Mouse (Mus musculus) left cerebral cortex, adult 2 months (tissue): ENCODE data around the gene Podxl. TPM values are rescaled to one million over a fixed set of nuclear protein-coding genes. Genes with fewer than 3 reads are reported as not detected.

Source experiments
- DNase-seq, 2 experiments: peaks; one replicate each; pipeline ENCODE4 v3.0.0; 2021 to 2022; ENCODE audit warnings: low spot score in 2 of 2, mixed read lengths in 1 of 2; ENCODE audit errors: extremely low spot score in 1 of 2
- H3K27ac ChIP-seq: fragments of 200-600 bp; 2 replicates; pipeline ENCODE4 v1.8.1; 2022
- H3K4me3 ChIP-seq: fragments of 200-600 bp; 2 replicates; pipeline ENCODE4 v1.8.1; 2022
- CTCF ChIP-seq: fragments of 200-600 bp; IDR thresholded peaks from 2 replicates; pipeline ENCODE4 v1.8.1; 2022; ENCODE audit warnings: antibody characterized with exemption, mild to moderate bottlenecking, moderate library complexity
- intact Hi-C: fragments of 180-260 bp; cut with DNase I; formaldehyde crosslinking; loops from one replicate; pipeline ENCODE4 v1.15.1; 2025
- total RNA-seq, 2 experiments: library from RNA; stranded (reverse); gene quantifications; 2 replicates each; pipeline ENCODE4 v1.2.3; 2021

Podxl gene
- total RNA-seq, 2 experiments from 2014 or later: 20.2 to 23.2 TPM

GRCm38 (mm10) chr6:31534705-31535104 is 29.1 kb downstream of the Podxl start:
- TF ChIP-seq CTCF: no peak
- intact Hi-C loops: no loop called here
- H3K27ac ChIP-seq: no peak overlapping the region
- no peak for DNase-seq
- H3K4me3 ChIP-seq: no peak overlapping the region

GRCm38 (mm10) chr6:31531880-31532279 is 31.9 kb downstream of the Podxl start:
- no peak for TF ChIP-seq CTCF

GRCm38 (mm10) chr6:31528339-31528738 is 35.4 kb downstream of the Podxl start:
- no peak for TF ChIP-seq CTCF
- intact Hi-C loops: loop anchor here (1.0 kb wide), 1 partner anchor 111 kb away; no protein-coding TSS in a partner anchor
- Histone ChIP-seq H3K4me3 (no peak overlapping the region), H3K27ac (no peak overlapping the region)
- no peak for DNase-seq

More at GRCm38 (mm10) chr6:31531880-31532279, 31.9 kb downstream of the Podxl start:
- intact Hi-C loops: no loop called here
- no peak overlapping the region for H3K27ac ChIP-seq
- no peak overlapping the region for H3K4me3 ChIP-seq
- no peak for DNase-seq

- Histone ChIP-seq H3K27ac (no peak overlapping the region), H3K4me3 (no peak overlapping the region)
- peak; percentile 66 to 77 for DNase-seq
- TF ChIP-seq CTCF: peak; percentile 58
- intact Hi-C loops: loop anchor here (1.0 kb wide), 1 partner anchor 111 kb away; no protein-coding TSS in a partner anchor
Measured at GRCm38 (mm10) chr6:31527897-31528296, 35.9 kb downstream of the Podxl start.

GRCm38 (mm10) chr6:31526929-31527328 is 36.9 kb downstream of the Podxl start:
- H3K27ac ChIP-seq: no peak overlapping the region
- no peak for DNase-seq
- no peak for TF ChIP-seq CTCF
- intact Hi-C loops: no loop called here
- no peak overlapping the region for H3K4me3 ChIP-seq

- peak; percentile 87 for TF ChIP-seq CTCF
- Histone ChIP-seq H3K27ac (no peak overlapping the region; the same call in 1 of the 2 replicates), H3K4me3 (no peak overlapping the region)
- intact Hi-C loops: no loop called here
- peak; percentile 54 to 66 for DNase-seq
Measured at GRCm38 (mm10) chr6:31525231-31525900, 38.4 kb downstream of the Podxl start.

- intact Hi-C loops: no loop called here
- no peak overlapping the region; the same call in 1 of the 2 replicates for H3K27ac ChIP-seq
Measured at GRCm38 (mm10) chr6:31524647-31525046, 39.1 kb downstream of the Podxl start.

GRCm38 (mm10) chr6:31524121-31524520 is 39.7 kb downstream of the Podxl start:
- intact Hi-C loops: no loop called here

More at GRCm38 (mm10) chr6:31524647-31525046, 39.1 kb downstream of the Podxl start:
- no peak overlapping the region for H3K4me3 ChIP-seq
- no peak for TF ChIP-seq CTCF
- DNase-seq: no peak

GRCm38 (mm10) chr6:31523657-31524056 is 40.1 kb downstream of the Podxl start:
- no peak for TF ChIP-seq CTCF
- no peak overlapping the region for H3K4me3 ChIP-seq
- intact Hi-C loops: no loop called here
- DNase-seq: no peak
- peak overlapping the region; percentile 96 for H3K27ac ChIP-seq

More at GRCm38 (mm10) chr6:31524121-31524520, 39.7 kb downstream of the Podxl start:
- DNase-seq: no peak
- no peak for TF ChIP-seq CTCF
- H3K27ac ChIP-seq: peak overlapping the region; percentile 96
- no peak overlapping the region for H3K4me3 ChIP-seq

- Histone ChIP-seq H3K27ac (peak overlapping the region; percentile 96), H3K4me3 (no peak overlapping the region)
- intact Hi-C loops: no loop called here
- TF ChIP-seq CTCF: no peak
- peak; percentile 36 to 49 for DNase-seq
Measured at GRCm38 (mm10) chr6:31523039-31523438, 40.7 kb downstream of the Podxl start.

GRCm38 (mm10) chr6:31522478-31522877 is 41.3 kb downstream of the Podxl start:
- Histone ChIP-seq H3K4me3 (no peak overlapping the region), H3K27ac (peak overlapping the region; percentile 96)
- TF ChIP-seq CTCF: no peak
- no peak for DNase-seq
- intact Hi-C loops: no loop called here

- DNase-seq: no peak
- H3K4me3 ChIP-seq: no peak overlapping the region
- peak overlapping the region; percentile 96 for H3K27ac ChIP-seq
- intact Hi-C loops: no loop called here
- no peak for TF ChIP-seq CTCF
Measured at GRCm38 (mm10) chr6:31521491-31522355, 42.1 kb downstream of the Podxl start.
